Mouse (Mus musculus) stomach, embryonic 16.5 days (tissue): ENCODE data around the gene Hoxb8. TPM values are rescaled to one million over a fixed set of nuclear protein-coding genes. Genes with fewer than 3 reads are reported as not detected.

Source experiments
- ATAC-seq: fragments of 200-750 bp; cut with Nextera tagmentation; 2 replicates; pipeline ENCODE4 v1.8.0; 2017; ENCODE audit warnings: moderate number of reproducible peaks, moderate TSS enrichment; ENCODE audit not compliant: insufficient read depth, low FRiP score
- H3K27ac ChIP-seq: fragments of 300-500 bp; sonication (generic); 2 replicates; pipeline ENCODE4 v1.5.1; 2014; ENCODE audit warnings: low read length
- H3K27me3 ChIP-seq: fragments of 300-500 bp; sonication (generic); 2 replicates; pipeline ENCODE4 v1.6.1; 2014; ENCODE audit warnings: low read length, control low read depth, mixed read lengths; ENCODE audit not compliant: control insufficient read depth, insufficient read depth
- H3K36me3 ChIP-seq: fragments of 300-500 bp; sonication (generic); 2 replicates; pipeline ENCODE4 v1.6.1; 2014; ENCODE audit warnings: low read length; ENCODE audit not compliant: control insufficient read depth, insufficient read depth
- H3K4me1 ChIP-seq: fragments of 300-500 bp; sonication (generic); 2 replicates; pipeline ENCODE4 v1.6.1; 2014; ENCODE audit warnings: low read length, control low read depth, mixed read lengths; ENCODE audit not compliant: control insufficient read depth, insufficient read depth
- H3K4me2 ChIP-seq: fragments of 300-500 bp; sonication (generic); 2 replicates; pipeline ENCODE4 v1.6.1; 2014; ENCODE audit warnings: low read depth, low read length, mixed read lengths
- H3K4me3 ChIP-seq: fragments of 300-500 bp; sonication (generic); replicated peaks from 2 replicates; pipeline ENCODE4 v1.5.1; 2014; ENCODE audit warnings: mild to moderate bottlenecking, low read length
- H3K9ac ChIP-seq: fragments of 300-500 bp; sonication (generic); 2 replicates; pipeline ENCODE4 v1.6.1; 2014; ENCODE audit warnings: low read length
- H3K9me3 ChIP-seq: fragments of 300-500 bp; sonication (generic); replicated peaks from 2 replicates; pipeline ENCODE4 v1.6.1; 2016; ENCODE audit warnings: low read length, control low read depth; ENCODE audit not compliant: control insufficient read depth
- WGBS: fragments of 180-500 bp; shearing (Covaris S2); extraction: QIAGEN DNeasy Blood & Tissue Kit; methylation state at CpG from one replicate; pipeline ENCODE4 v1.1.7; 2014; 5-methylcytosine and 5-hydroxymethylcytosine counted together
- polyA plus RNA-seq: library from polyadenylated mRNA; unstranded; fragments of >200 nt; fragmentation: Nextera tagmentation; extraction: Ambion mirVana; gene quantifications from 2 replicates; pipeline ENCODE4 v1.2.1, GENCODE M21; 2015

Gene Hoxb8
- polyA plus RNA-seq, 1 experiment from 2014 or later = 0.44 TPM

GRCm38 (mm10) chr11:96301837-96302236 is 20.1 kb downstream of the Hoxb8 start:
- no peak for ATAC-seq
- H3K4me3 ChIP-seq = peak overlapping the region; percentile 21
- no peaks in the 10 kb centered on the region for H3K9me3 ChIP-seq
- peak overlapping the region; percentile 87 for H3K4me2 ChIP-seq
- H3K4me1 ChIP-seq = peaks cover 15% of the 10 kb centered on the region; the same call in 1 of the 2 replicates
- H3K27me3 ChIP-seq = peaks cover 52% of the 10 kb centered on the region
- H3K9ac ChIP-seq = peak overlapping the region; percentile 50
- WGBS = 13% methylated on average over 15 of the region's 15 CpGs
- no peaks in the 10 kb centered on the region for H3K36me3 ChIP-seq
- H3K27ac ChIP-seq = peak overlapping the region; percentile 89

- H3K4me2 ChIP-seq = peak overlapping the region; percentile 87
- H3K9ac ChIP-seq = peak overlapping the region; percentile 50
- no peak for ATAC-seq
- WGBS = 27% methylated on average over 23 of the region's 23 CpGs
- no peaks in the 10 kb centered on the region for H3K9me3 ChIP-seq
- H3K36me3 ChIP-seq = no peaks in the 10 kb centered on the region
- H3K4me1 ChIP-seq = peaks cover 15% of the 10 kb centered on the region; the same call in 1 of the 2 replicates
- H3K27ac ChIP-seq = peak overlapping the region; percentile 89
- peaks cover 45% of the 10 kb centered on the region for H3K27me3 ChIP-seq
- H3K4me3 ChIP-seq = peak overlapping the region; percentile 48
Measured at GRCm38 (mm10) chr11:96302381-96303150, 20.9 kb downstream of the Hoxb8 start.

- Histone ChIP-seq H3K9ac (peak within 1 kb of the TSS; percentile 83), H3K27ac (peak within 1 kb of the TSS; percentile 89), H3K27me3 (peaks cover 40% of the 10 kb centered on the region), H3K36me3 (no peaks in the 10 kb centered on the region), H3K4me2 (peak within 1 kb of the TSS; percentile 87), H3K4me3 (peak within 1 kb of the TSS; percentile 48), H3K4me1 (peaks cover 12% of the 10 kb centered on the region; the same call in 1 of the 2 replicates), H3K9me3 (no peaks in the 10 kb centered on the region)
- peak; percentile 58 for ATAC-seq
- under 1% methylated on average over 68 of the region's 69 CpGs for WGBS
Measured at GRCm38 (mm10) chr11:96303151-96304099, 21.7 kb downstream of the Hoxb8 start, which contains the start of gene Hoxb5. Hoxb5 (plus strand) TSS chr11:96303336.

- Histone ChIP-seq H3K4me1 (peaks cover 10% of the 10 kb centered on the region; the same call in 1 of the 2 replicates), H3K27me3 (peaks cover 33% of the 10 kb centered on the region)
Measured at GRCm38 (mm10) chr11:96304381-96305195, 22.9 kb downstream of the Hoxb8 start.

GRCm38 (mm10) chr11:96305505-96306182 is 23.9 kb downstream of the Hoxb8 start:
- 51% methylated on average over 6 of the region's 6 CpGs for WGBS
- peaks cover 23% of the 10 kb centered on the region for H3K27me3 ChIP-seq

More at GRCm38 (mm10) chr11:96304381-96305195, 22.9 kb downstream of the Hoxb8 start:
- Histone ChIP-seq H3K4me3 (peak overlapping the region; percentile 48), H3K9me3 (no peaks in the 10 kb centered on the region), H3K4me2 (peak overlapping the region; percentile 87), H3K9ac (peak overlapping the region; percentile 83), H3K27ac (peak overlapping the region; percentile 89), H3K36me3 (no peaks in the 10 kb centered on the region)
- no peak for ATAC-seq
- 4% methylated on average over 38 of the region's 38 CpGs for WGBS

GRCm38 (mm10) chr11:96306183-96306907 is 24.6 kb downstream of the Hoxb8 start:
- H3K36me3 ChIP-seq = no peaks in the 10 kb centered on the region
- ATAC-seq = no peak
- H3K4me2 ChIP-seq = peak overlapping the region; percentile 87
- peak overlapping the region; percentile 89 for H3K27ac ChIP-seq
- H3K9me3 ChIP-seq = no peaks in the 10 kb centered on the region
- H3K9ac ChIP-seq = peak overlapping the region; percentile 83
- peak overlapping the region; percentile 48 for H3K4me3 ChIP-seq
- H3K27me3 ChIP-seq = peaks cover 23% of the 10 kb centered on the region
- H3K4me1 ChIP-seq = no peaks in the 10 kb centered on the region; the same call in 1 of the 2 replicates
- 39% methylated on average over 7 of the region's 7 CpGs for whole genome bisulfite sequencing

More at GRCm38 (mm10) chr11:96305505-96306182, 23.9 kb downstream of the Hoxb8 start:
- Histone ChIP-seq H3K4me3 (peak overlapping the region; percentile 48), H3K4me2 (peak overlapping the region; percentile 87), H3K27ac (peak overlapping the region; percentile 89), H3K9ac (peak overlapping the region; percentile 83), H3K4me1 (peaks cover 4% of the 10 kb centered on the region; the same call in 1 of the 2 replicates), H3K36me3 (no peaks in the 10 kb centered on the region), H3K9me3 (no peaks in the 10 kb centered on the region)
- ATAC-seq = no peak

- Histone ChIP-seq H3K9ac (peak overlapping the region; percentile 83), H3K27ac (peak overlapping the region; percentile 89), H3K27me3 (peaks cover 22% of the 10 kb centered on the region), H3K9me3 (no peaks in the 10 kb centered on the region), H3K4me3 (peak overlapping the region; percentile 48), H3K4me1 (peaks cover 3% of the 10 kb centered on the region; the same call in 1 of the 2 replicates), H3K4me2 (peak overlapping the region; percentile 87), H3K36me3 (no peaks in the 10 kb centered on the region)
- 25% methylated on average over 13 of the region's 13 CpGs for WGBS
- no peak for ATAC-seq
Measured at GRCm38 (mm10) chr11:96306908-96307269, 25.2 kb downstream of the Hoxb8 start.
